Mouse (Mus musculus): ENCODE results near the gene Hes3. TPM values are rescaled to one million over a fixed set of nuclear protein-coding genes. Genes with fewer than 3 reads are reported as not detected.
A peak's percentile ranks its signal among the peaks of the same experiment; 100 is the strongest.

Hes3 gene
- total and polyA plus RNA-seq, 2 experiments from 2014 or later: 0.57 TPM; not detected in 1

- peaks cover 40% of the 10 kb centered on the region for H3K27me3 ChIP-seq (ENCODE audit: insufficient read depth, low read length)
- no peak within 1 kb of the TSS for H3K27ac ChIP-seq (ENCODE audit: low read depth, low read length)
- ATAC-seq: no peak
- peak within 1 kb of the TSS; percentile 11; the same call in 1 of the 2 replicates for H3K4me2 ChIP-seq (ENCODE audit: low read depth)
- H3K4me1 ChIP-seq (ENCODE audit: insufficient read depth): 0 out of 2 replicates have a peak, but pooled peaks cover under 1% of the 10 kb centered on the region
- H3K4me3 ChIP-seq (ENCODE audit: low read depth, low read length): no peak within 1 kb of the TSS
- H3K9ac ChIP-seq: 0 out of 2 replicates have a peak within 1 kb of the TSS, but pooled peaks have one; percentile 7
- WGBS: 5% methylated on average over 26 of the region's 26 CpGs
- TF ChIP-seq CTCF (IDR thresholded peaks at IDR 0.05; ENCODE audit: low read depth): peak; percentile 61
- peak; percentile 32 for DNase-seq
- no peaks in the 10 kb centered on the region for H3K36me3 ChIP-seq (ENCODE audit: insufficient read depth)
- H3K9me3 ChIP-seq (ENCODE audit: low read length): no peaks in the 10 kb centered on the region
These were observed 27.2 kb upstream of the Hes3 start, which contains the start of gene Rnf207 for GRCm38 (mm10) chr4:152318517-152319234. Gene Rnf207, minus strand, starts transcription at chr4:152318993.

- no peak overlapping the region for H3K27ac ChIP-seq (ENCODE audit: low read depth, low read length)
- H3K4me3 ChIP-seq (ENCODE audit: low read depth, low read length): no peak overlapping the region
- H3K27me3 ChIP-seq (ENCODE audit: insufficient read depth, low read length): peaks cover 48% of the 10 kb centered on the region
- no peak overlapping the region for H3K4me2 ChIP-seq (ENCODE audit: low read depth)
- H3K9ac ChIP-seq: no peak overlapping the region
- 73% methylated on average over 6 of the region's 6 CpGs for WGBS
- 0 out of 2 replicates have a peak, but pooled peaks cover 7% of the 10 kb centered on the region for H3K4me1 ChIP-seq (ENCODE audit: insufficient read depth)
- DNase-seq (no peak), ATAC-seq (no peak)
- no peaks in the 10 kb centered on the region for H3K36me3 ChIP-seq (ENCODE audit: insufficient read depth)
- TF ChIP-seq CTCF (IDR thresholded peaks at IDR 0.05; ENCODE audit: low read depth): no peak
- H3K9me3 ChIP-seq (ENCODE audit: low read length): no peaks in the 10 kb centered on the region
These were observed 26.2 kb upstream of the Hes3 start for GRCm38 (mm10) chr4:152317631-152318033.

GRCm38 (mm10) chr4:152315498-152316213 is 24.2 kb upstream of the Hes3 start:
- Histone ChIP-seq H3K9ac (no peak overlapping the region), H3K27ac (ENCODE audit: low read depth, low read length) (no peak overlapping the region), H3K36me3 (ENCODE audit: insufficient read depth) (no peaks in the 10 kb centered on the region), H3K27me3 (ENCODE audit: insufficient read depth, low read length) (peaks cover 66% of the 10 kb centered on the region), H3K4me3 (ENCODE audit: low read depth, low read length) (peak overlapping the region; percentile 38), H3K4me1 (ENCODE audit: insufficient read depth) (0 out of 2 replicates have a peak, but pooled peaks cover 7% of the 10 kb centered on the region), H3K4me2 (ENCODE audit: low read depth) (peak overlapping the region; percentile 58), H3K9me3 (ENCODE audit: low read length) (no peaks in the 10 kb centered on the region)
- no peak for TF ChIP-seq CTCF (IDR thresholded peaks at IDR 0.05; ENCODE audit: low read depth)
- 0 out of 2 replicates have a peak, but pooled peaks have one; percentile 10 for ATAC-seq
- no peak for DNase-seq
- WGBS: 1% methylated on average over 43 of the region's 43 CpGs

- peak; percentile 66 for DNase-seq
- Histone ChIP-seq H3K9me3 (ENCODE audit: low read length) (no peaks in the 10 kb centered on the region), H3K9ac (peak overlapping the region; percentile 44; the same call in 1 of the 2 replicates), H3K36me3 (ENCODE audit: insufficient read depth) (0 out of 2 replicates have a peak, but pooled peaks cover 1% of the 10 kb centered on the region), H3K4me3 (ENCODE audit: low read depth, low read length) (peak overlapping the region; percentile 43), H3K4me2 (ENCODE audit: low read depth) (peak overlapping the region; percentile 75), H3K4me1 (ENCODE audit: insufficient read depth) (0 out of 2 replicates have a peak, but pooled peaks cover 7% of the 10 kb centered on the region), H3K27me3 (ENCODE audit: insufficient read depth, low read length) (peaks cover 66% of the 10 kb centered on the region), H3K27ac (ENCODE audit: low read depth, low read length) (no peak overlapping the region)
- ATAC-seq: peak; percentile 73
- peak; percentile 65 for TF ChIP-seq CTCF (IDR thresholded peaks at IDR 0.05; ENCODE audit: low read depth)
These were observed 22.5 kb upstream of the Hes3 start for GRCm38 (mm10) chr4:152313934-152314333.

- DNase-seq (peak; percentile 59), ATAC-seq (peak; percentile 62)
- Histone ChIP-seq H3K27ac (ENCODE audit: low read depth, low read length) (no peak overlapping the region), H3K4me3 (ENCODE audit: low read depth, low read length) (peak overlapping the region; percentile 43), H3K36me3 (ENCODE audit: insufficient read depth) (0 out of 2 replicates have a peak, but pooled peaks cover 4% of the 10 kb centered on the region), H3K4me2 (ENCODE audit: low read depth) (peak overlapping the region; percentile 75), H3K9me3 (ENCODE audit: low read length) (no peaks in the 10 kb centered on the region), H3K27me3 (ENCODE audit: insufficient read depth, low read length) (peaks cover 65% of the 10 kb centered on the region), H3K4me1 (ENCODE audit: insufficient read depth) (0 out of 2 replicates have a peak, but pooled peaks cover 7% of the 10 kb centered on the region), H3K9ac (peak overlapping the region; percentile 44)
- TF ChIP-seq CTCF (IDR thresholded peaks at IDR 0.05; ENCODE audit: low read depth): no peak
- under 1% methylated on average over 29 of the region's 29 CpGs for whole genome bisulfite sequencing
These were observed 21.8 kb upstream of the Hes3 start for GRCm38 (mm10) chr4:152313211-152313632.

- TF ChIP-seq CTCF (IDR thresholded peaks at IDR 0.05; ENCODE audit: low read depth): no peak
- peak overlapping the region; percentile 75 for H3K4me2 ChIP-seq (ENCODE audit: low read depth)
- no peak overlapping the region for H3K27ac ChIP-seq (ENCODE audit: low read depth, low read length)
- 0 out of 2 replicates have a peak, but pooled peaks cover 7% of the 10 kb centered on the region for H3K4me1 ChIP-seq (ENCODE audit: insufficient read depth)
- H3K27me3 ChIP-seq (ENCODE audit: insufficient read depth, low read length): peaks cover 55% of the 10 kb centered on the region
- peak overlapping the region; percentile 43; the same call in 1 of the 2 replicates for H3K4me3 ChIP-seq (ENCODE audit: low read depth, low read length)
- peak overlapping the region; percentile 44; the same call in 1 of the 2 replicates for H3K9ac ChIP-seq
- 0 out of 2 replicates have a peak, but pooled peaks cover 4% of the 10 kb centered on the region for H3K36me3 ChIP-seq (ENCODE audit: insufficient read depth)
- H3K9me3 ChIP-seq (ENCODE audit: low read length): no peaks in the 10 kb centered on the region
- ATAC-seq (no peak), DNase-seq (no peak)
- 6% methylated on average over 14 of the region's 14 CpGs for WGBS
These were observed 20.7 kb upstream of the Hes3 start for GRCm38 (mm10) chr4:152312186-152312585.

Data from forebrain, postnatal 0 days (tissue).